Mouse (Mus musculus) olfactory bulb, adult 2 months (tissue): ENCODE results near the gene Ccdc40. TPM values are rescaled to one million over a fixed set of nuclear protein-coding genes. Genes with fewer than 3 reads are reported as not detected.

ENCODE experiments used
- H3K27ac ChIP-seq: fragments of 200-500 bp; 2 replicates; pipeline ENCODE4 v1.5.1; 2012; ENCODE audit warnings: low read depth, low read length; ENCODE audit not compliant: insufficient read depth
- H3K4me1 ChIP-seq: fragments of 200-500 bp; 2 replicates; pipeline ENCODE4 v1.6.1; 2012; ENCODE audit warnings: low read length; ENCODE audit not compliant: control insufficient read depth, insufficient read depth
- H3K4me3 ChIP-seq: fragments of 200-500 bp; 2 replicates; pipeline ENCODE4 v1.5.1; 2012; ENCODE audit warnings: mild to moderate bottlenecking, low read depth, low read length, moderate library complexity; ENCODE audit not compliant: insufficient read depth
- CTCF ChIP-seq: fragments of 200-500 bp; IDR thresholded peaks from 2 replicates; pipeline ENCODE4 v1.5.1; 2012; ENCODE audit warnings: low read depth, mild to moderate bottlenecking, low read length, moderate library complexity; ENCODE audit not compliant: insufficient read depth
- POLR2A ChIP-seq: fragments of 200-500 bp; IDR thresholded peaks from 2 replicates; pipeline ENCODE4 v1.6.1; 2012; ENCODE audit warnings: mild to moderate bottlenecking, low read depth, low read length, moderate library complexity; ENCODE audit not compliant: insufficient read depth
- WGBS: fragments of 180-500 bp; shearing (Covaris S2); methylation state at CpG from one replicate; pipeline ENCODE4 v1.1.7; 2018; 5-methylcytosine and 5-hydroxymethylcytosine counted together
- polyA plus RNA-seq: library from polyadenylated mRNA; stranded (reverse); fragments of >200 nt; gene quantifications from 2 replicates; pipeline ENCODE4 v1.2.4, GENCODE M21; 2012; ENCODE audit warnings: low replicate concordance; ENCODE audit not compliant: missing spikeins, insufficient read depth, insufficient read length

Ccdc40 gene
- polyA plus RNA-seq, 1 experiment = not detected

GRCm38 (mm10) chr11:119205738-119206137, 22.6 kb upstream of the Ccdc40 start:
- 89% methylated on average over 10 of the region's 10 CpGs for WGBS
- TF ChIP-seq CTCF (no peak), POLR2A (no peak)

GRCm38 (mm10) chr11:119206562-119206961, 21.8 kb upstream of the Ccdc40 start:
- TF ChIP-seq POLR2A (no peak), CTCF (peak; percentile 64)
- 25% methylated on average over 5 of the region's 5 CpGs for WGBS

More at GRCm38 (mm10) chr11:119205738-119206137, 22.6 kb upstream of the Ccdc40 start:
- peaks cover 21% of the 10 kb centered on the region for H3K4me1 ChIP-seq
- H3K27ac ChIP-seq = no peak overlapping the region
- no peak overlapping the region for H3K4me3 ChIP-seq

GRCm38 (mm10) chr11:119207986-119208385, 20.4 kb upstream of the Ccdc40 start:
- WGBS = 91% methylated on average over 6 of the region's 6 CpGs
- no peak for TF ChIP-seq CTCF
- TF ChIP-seq POLR2A = no peak
- Histone ChIP-seq H3K27ac (no peak overlapping the region), H3K4me1 (peaks cover 28% of the 10 kb centered on the region), H3K4me3 (no peak overlapping the region)

More at GRCm38 (mm10) chr11:119206562-119206961, 21.8 kb upstream of the Ccdc40 start:
- Histone ChIP-seq H3K4me3 (no peak overlapping the region), H3K27ac (no peak overlapping the region), H3K4me1 (peaks cover 24% of the 10 kb centered on the region)

GRCm38 (mm10) chr11:119208870-119209370, 19.5 kb upstream of the Ccdc40 start:
- Histone ChIP-seq H3K4me1 (peaks cover 28% of the 10 kb centered on the region), H3K4me3 (no peak overlapping the region), H3K27ac (no peak overlapping the region)
- TF ChIP-seq POLR2A (no peak), CTCF (no peak)
- 93% methylated on average over 20 of the region's 20 CpGs for WGBS

- Histone ChIP-seq H3K27ac (no peak overlapping the region), H3K4me3 (no peak overlapping the region), H3K4me1 (peaks cover 32% of the 10 kb centered on the region)
- WGBS = 52% methylated on average over 10 of the region's 10 CpGs
- no peak for TF ChIP-seq CTCF
- TF ChIP-seq POLR2A = no peak
Observed at GRCm38 (mm10) chr11:119209371-119210025, 18.9 kb upstream of the Ccdc40 start.

GRCm38 (mm10) chr11:119210321-119211100, 17.9 kb upstream of the Ccdc40 start:
- Histone ChIP-seq H3K4me1 (peaks cover 40% of the 10 kb centered on the region), H3K27ac (no peak overlapping the region), H3K4me3 (no peak overlapping the region)
- 55% methylated on average over 32 of the region's 32 CpGs for WGBS
- no peak for TF ChIP-seq POLR2A
- no peak for TF ChIP-seq CTCF

GRCm38 (mm10) chr11:119211604-119212309, 16.6 kb upstream of the Ccdc40 start:
- no peak overlapping the region for H3K27ac ChIP-seq
- H3K4me1 ChIP-seq = peaks cover 50% of the 10 kb centered on the region
- TF ChIP-seq CTCF (no peak), POLR2A (no peak)
- no peak overlapping the region for H3K4me3 ChIP-seq
- 71% methylated on average over 21 of the region's 21 CpGs for WGBS

GRCm38 (mm10) chr11:119213166-119213885, 15.0 kb upstream of the Ccdc40 start:
- WGBS = 80% methylated on average over 19 of the region's 19 CpGs
- Histone ChIP-seq H3K4me3 (no peak overlapping the region), H3K4me1 (peaks cover 50% of the 10 kb centered on the region), H3K27ac (no peak overlapping the region)
- TF ChIP-seq CTCF (no peak), POLR2A (no peak)
